Mouse (Mus musculus): ENCODE results near the gene Atrn.
A peak's percentile ranks its signal among the peaks of the same experiment; 100 is the strongest.

The Atrn gene

DNA sequence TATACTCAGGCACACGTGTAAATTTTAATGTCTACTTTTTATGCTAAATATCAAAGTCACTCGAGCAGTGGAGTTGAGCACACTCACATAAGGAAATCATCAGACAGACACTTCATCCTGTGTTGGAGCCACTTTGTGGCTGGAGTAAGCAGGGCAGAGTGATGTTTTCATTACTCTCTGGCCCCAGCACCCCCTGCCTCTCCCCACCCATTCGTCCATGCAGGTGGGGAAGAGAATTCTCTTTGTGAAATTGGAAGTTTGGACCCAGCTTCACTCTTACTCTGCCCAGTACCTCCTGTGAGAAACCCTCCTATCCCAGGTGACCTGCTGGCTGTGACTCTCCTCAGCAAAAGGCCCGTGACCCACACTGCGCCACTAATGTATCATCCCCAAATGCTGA lies 132.4 kb downstream of the Atrn start:
- DNase-seq (ENCODE audit: low read depth, low spot score), result no peak

DNA sequence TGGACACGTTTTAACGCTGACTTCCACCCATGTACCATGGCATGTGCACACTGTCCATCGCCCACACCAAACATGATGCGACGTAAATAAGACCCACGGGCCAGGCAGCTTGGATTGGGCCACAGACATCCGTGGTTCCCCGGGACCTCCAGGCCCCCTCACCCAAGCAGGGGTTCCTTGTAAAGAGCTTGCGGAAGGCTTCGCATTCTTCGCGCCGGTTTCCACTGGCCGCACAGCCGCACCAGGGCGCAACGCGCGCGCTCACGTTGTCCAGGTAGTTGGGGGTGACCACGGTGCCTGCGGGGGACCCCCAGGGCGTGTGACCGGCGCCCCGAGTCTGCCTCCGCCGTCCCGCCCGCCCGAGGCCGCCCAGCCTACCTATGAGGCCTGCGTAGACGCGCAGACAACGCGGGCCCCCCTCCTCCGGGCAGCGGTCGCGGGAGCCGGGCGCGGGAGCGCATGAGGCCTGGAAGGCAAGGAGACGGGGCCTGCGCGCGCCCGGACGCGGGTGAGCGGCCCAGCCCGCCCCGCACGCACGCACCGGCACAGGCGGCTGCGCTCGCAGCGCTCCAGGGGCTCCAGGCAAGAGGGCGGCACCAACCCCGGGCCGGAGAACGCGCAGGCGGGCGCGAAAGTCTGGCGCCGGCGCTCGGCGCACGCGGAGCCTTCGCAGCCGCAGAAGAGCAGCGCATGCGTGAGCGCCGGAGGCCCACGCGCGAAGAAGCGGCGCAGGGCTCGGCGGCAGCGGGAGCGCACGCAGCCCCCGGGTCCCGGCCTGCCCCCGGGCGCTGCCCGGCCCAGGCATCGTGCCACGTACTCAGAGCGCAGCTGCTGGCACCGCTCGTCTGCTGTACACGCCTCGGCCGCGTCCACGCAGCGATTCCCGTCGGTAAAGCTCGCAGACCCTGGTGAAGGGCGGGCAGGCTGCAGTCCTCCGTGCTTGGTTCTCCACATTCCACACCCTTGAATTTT lies 134.8 kb downstream of the Atrn start:
- DNase-seq (ENCODE audit: low read depth, low spot score), result no peak

DNA sequence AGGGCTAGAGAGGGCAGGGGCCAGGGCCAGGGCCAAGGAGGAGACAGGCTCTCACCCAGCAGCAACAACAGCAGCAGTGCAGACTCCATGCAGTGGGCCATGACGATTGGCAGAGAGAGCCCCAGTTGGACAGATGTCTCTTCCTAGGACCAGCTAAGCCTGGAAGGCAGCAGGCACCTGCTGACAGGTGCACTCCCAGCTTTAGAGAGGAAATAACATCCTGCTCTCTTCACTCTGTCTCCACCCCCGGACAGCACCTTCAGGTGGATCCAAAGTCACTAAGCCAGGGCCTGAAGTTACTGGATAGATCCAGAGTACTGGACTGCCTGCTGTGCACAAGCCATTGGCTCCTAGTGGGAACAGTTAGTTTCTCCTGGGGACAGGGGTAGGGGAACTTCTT lies 136.7 kb downstream of the Atrn start, which contains the start of gene Gfra4:
Gfra4 (minus strand) TSS at position 101 of the 400 bp plus-strand sequence.
- DNase-seq (ENCODE audit: low read depth, low spot score), result no peak

DNA sequence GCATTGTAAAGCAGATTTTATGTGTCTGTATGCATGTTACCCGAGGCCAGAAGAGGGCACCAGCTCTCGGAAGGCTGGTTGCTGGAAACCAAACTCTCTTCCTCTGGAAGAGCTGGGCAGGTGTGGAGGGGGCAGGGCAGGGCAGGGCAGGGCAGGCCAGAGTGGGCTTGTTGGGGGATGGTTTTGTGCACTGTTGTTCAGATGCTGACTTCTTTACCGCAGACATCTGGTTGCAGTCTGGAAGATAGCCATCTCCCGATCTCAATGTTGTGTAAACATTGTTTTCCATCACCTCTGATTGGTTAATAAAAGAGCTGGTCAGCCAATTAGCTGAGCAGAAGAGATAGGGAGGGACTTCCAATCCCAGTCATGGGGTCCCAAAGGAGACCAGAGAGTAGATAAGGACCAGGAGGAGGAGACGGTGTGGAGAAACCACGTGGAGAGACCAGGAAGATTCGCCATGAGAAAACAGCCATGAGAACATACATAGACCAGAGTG lies 138.1 kb downstream of the Atrn start:
- no peak for DNase-seq (ENCODE audit: low read depth, low spot score)

DNA sequence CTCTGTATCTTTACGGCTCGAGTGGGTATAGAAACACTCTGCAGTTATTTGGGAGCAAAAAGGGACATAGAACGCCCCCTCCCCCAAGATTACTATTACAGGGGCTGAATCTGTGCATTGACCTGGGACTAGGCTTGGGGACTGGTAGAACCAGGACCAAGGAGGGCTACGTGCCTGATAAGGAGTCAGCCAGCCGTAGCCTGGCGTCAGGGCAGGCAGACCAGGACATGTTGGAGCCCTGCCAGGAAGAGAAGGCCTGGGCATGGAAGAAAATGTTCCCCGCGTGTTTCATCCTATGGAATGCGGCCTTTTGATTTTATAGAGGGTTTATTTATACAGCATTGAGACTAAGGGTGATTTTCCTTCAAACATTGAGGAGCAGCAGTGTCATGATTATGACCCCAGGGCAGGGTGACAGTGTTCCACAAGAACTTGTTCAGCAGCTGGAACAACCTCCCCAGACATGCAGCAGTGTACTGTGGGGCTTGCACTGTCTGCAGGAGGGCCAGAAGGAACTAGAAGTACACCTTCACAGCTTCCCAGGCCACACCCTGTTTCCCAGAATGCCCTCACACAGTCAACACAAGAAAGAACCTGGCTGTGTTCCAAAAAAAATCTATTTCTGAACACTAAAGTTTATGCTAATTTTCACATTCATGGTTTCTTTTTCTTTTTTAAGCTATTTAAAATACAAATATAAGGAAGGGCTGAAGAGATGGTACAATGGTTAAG lies 138.9 kb downstream of the Atrn start:
- no peak for DNase-seq (ENCODE audit: low read depth, low spot score)

DNA sequence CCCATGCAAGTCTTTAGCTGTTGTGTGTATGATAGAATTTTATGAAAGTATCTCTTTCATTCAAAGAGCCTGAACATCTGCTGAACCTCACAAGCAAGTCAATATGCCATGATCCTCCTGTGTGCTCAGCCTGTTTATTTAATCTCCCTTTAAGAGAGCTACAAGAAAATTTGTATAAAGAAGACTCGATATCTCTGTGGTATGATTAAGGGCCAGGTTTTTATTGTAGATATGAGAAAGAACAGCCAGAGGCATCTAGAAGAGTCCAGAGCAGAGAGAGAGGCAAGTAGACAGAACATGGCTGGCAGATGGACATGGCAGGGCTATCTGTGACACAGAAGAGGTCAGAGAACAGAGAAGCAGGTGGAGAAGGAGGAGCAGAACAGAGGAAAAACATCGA lies 139.7 kb downstream of the Atrn start:
- no peak for DNase-seq (ENCODE audit: low read depth, low spot score)

DNA sequence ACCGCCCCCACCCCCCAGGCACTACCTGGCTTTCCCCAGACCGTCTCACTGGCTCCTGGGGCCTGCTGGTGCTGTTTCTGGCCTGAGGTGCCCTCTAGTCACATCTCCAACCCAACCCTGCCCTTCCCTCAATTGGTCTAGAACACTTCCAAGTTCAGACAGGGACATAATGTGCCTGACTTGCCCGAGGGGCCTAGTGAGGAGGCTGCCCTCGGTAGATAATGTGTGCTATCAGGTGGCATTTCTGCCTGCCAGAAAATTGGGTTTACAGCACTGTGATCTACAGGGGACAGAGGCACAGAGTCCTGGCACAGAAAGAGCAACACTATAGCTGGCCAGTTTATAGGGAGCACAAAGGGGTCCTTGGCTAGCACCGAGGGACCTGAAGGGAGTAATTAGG lies 145.7 kb downstream of the Atrn start:
- no peak for DNase-seq (ENCODE audit: low read depth, low spot score)

DNA sequence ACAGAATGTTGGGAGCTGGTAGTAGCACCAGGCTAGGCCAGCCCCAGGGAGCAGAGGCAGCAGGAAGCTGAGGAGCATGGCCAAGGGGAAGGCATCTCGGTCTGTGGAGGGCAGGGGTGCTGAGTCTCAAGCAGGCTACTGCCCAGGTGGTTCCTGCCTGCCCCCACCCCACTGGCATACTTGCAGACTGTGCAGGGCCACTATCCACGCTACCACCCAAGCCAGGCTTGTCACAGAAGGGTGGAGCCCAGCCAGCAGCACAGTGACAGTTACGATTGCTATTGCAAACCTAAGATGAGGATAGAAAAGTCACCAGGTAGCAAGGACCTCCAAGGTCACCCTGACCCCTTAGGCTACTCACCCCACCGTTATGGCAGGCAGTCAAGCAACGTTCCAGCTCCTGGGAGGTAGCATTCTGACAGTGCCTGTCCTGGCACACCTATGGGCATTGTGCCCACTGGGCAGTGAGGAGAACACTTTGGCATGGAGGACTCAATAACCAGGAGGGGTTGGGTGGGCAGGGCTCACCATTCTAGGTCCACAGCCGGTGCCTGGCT lies 146.6 kb downstream of the Atrn start:
- no peak for DNase-seq (ENCODE audit: low read depth, low spot score)

DNA sequence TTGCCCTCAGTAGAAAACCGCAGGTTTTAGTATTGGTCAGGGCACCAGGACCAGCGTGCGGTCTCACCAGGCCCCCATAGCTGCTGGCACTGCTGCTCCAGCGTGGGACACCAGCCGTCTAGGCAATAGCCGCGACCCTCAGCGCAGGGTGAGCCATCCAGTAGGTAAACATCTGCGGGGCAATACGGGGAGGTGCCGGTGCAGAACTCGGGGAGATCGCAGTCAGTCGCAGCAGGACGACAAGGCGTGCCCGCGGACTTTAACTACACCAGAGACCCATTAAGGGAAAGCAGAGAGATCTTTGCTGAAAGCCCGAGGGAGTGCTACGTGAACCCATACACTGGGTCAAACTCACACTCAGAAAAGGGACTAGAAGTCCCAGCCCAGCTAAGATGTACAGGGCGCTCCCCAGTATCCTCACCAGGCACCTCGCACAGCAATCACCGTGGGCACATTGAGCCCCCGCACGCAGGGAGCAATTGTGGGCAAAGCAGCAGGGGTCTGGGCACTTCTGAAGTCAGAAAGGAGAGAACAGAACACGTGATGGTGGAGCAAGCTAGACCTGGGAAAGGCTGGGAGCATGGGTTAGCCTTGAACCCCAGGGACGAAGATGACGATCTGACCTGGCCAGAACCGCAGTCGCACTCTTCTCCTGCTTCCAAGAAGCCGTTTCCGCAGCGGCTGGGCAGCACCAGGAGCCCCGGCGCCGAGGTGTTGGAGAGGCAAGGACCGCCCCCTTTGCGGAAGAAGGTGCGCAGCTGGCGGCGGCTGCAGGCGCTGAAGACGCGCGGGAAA lies 147.8 kb downstream of the Atrn start:
- no peak for DNase-seq (ENCODE audit: low read depth, low spot score)

DNA sequence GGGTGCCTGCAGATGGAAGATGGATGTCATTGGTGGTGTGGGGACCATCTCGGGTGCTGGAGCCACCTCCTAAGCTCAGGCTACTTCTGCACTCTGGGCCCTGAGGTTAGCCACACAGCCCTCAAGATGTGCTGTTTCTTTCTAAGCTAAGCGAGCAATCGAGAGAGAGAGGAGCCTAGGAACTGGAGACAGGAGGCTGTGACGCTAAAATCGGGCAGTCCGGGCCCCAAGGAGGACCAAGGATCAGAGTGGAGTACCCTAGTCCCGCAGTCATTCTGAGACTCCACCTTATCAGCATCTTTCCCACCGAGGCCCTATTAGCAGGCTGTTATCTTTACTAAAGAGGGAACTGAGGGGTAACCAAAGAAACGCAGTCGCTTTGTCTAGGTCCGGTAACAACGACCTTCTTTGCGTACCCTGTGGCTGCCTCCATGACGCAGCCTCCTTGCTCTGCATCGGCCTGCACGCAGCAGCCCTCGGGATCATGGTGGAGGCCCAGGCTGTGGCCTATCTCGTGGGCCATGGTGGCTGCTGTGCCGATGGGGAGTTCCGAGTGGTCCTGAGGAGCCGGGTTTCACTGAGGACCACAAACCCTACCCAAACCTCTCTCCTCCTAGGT lies 148.5 kb downstream of the Atrn start:
- no peak for DNase-seq (ENCODE audit: low read depth, low spot score)

DNA sequence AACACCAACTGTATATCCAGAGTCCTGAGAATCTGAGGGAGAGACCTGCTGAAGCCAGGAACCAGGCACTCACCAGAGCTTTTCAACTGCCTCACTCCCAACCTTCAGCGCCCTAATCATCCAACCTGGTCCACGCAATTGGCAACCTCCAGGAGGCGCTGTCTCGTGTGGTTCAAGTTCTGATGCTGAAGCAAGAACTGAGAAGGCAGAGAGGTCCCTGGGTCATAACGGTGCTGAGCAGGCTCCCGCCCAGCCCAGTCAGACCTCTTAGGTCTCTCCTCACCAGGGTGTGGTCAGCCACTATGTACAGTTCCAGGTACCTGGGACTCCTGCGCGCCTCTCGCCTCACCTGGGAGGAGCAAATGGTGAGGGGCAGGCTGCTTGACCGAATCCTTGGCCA lies 149.3 kb downstream of the Atrn start:
- peak; percentile 78 for DNase-seq (ENCODE audit: low read depth, low spot score)

DNA sequence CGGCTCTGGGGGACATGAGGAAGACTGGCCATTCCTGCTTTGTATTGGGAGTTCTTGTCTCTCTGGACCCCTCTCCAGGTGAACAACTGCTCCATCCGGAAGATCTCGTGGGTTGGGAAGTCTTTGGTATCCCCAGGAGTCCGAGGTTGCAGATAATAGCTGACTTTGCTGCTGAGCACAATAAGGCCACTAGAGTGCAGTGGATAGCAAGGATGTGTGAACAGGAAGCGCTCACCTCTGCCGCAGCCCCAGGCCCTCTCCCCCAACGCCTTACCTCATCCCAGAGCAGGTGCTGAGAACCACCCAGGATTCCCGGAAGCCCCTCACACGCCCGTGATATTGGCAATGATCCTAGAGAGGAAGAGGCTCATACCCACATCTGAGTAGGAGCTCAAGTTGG lies 149.9 kb downstream of the Atrn start:
- DNase-seq (ENCODE audit: low read depth, low spot score), result peak; percentile 55

DNA sequence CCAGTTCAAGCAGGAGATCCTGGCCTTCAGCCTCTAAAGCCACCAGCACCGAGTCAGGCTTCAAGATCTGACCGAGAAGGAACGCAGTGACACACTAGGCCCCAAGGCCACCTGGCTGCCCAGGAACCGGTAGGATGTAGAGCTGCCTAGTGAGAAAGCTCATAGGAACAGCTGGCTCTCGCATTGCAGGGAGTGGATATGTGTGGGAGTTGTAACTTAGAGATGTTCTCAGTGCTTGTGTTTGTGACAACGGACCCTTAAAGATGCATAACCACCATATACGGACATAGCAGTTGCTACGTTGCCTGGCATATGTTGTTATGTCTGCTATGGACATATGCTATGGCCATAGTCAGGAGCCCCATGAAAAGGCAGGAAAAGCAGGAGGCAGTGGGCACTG lies 152.4 kb downstream of the Atrn start:
- no peak for DNase-seq (ENCODE audit: low read depth, low spot score)

DNA sequence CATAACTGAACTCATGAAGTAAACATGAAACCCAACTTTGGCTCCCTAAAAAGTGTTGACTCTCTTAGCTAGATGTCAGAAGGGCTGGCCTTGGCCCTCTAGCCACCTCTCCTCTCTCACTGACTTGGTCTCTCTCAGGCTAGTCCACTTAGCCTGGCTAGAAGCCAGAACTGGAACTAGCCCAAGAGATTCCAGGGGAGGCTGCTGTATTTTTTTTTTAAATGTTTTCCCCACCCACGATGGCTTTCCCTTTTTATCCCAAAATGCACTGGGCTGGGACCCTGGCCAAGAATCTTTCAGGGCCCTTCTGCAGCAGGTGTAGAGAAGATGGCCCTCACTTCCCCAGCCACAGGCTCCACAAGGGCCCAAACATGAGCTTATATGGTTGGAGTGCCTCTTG lies 153.1 kb downstream of the Atrn start:
- DNase-seq (ENCODE audit: low read depth, low spot score), result no peak

DNA sequence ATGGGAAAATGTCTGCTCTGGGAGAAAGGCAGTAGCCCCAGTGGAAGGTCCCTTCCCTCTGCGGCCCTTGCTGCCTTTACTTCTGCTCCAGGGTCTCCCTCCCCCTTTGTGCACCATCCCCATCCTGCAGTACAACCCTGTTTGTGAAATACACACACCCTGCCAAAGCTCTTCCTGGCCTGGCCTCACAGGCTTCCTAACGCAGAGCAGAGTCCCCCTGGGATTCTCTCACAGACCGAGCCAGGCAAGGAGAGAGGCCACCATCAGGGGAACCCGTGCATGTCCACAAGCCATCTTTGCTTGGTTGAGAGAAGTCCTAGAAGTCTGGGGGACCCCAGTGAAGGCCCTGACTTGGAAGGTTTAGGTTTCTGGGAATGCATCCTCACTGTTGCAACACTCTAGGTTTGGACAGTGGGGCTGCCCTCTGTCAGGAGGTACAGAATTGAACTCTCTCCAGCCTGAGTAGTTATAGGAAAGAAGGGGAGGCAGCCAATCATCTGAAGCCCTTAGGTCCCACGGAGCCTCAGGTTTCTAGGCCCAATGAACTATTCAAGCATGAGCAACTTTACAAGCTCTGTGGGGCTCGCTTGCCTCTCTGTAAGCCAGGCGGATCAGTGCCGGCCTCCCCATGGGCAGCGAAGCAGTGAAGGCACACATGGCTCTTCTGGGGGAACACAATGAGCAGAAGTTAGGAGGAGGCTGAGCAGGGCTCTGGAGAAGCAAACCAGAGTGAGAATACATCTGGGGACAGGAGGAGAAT lies 153.7 kb downstream of the Atrn start:
- no peak for DNase-seq (ENCODE audit: low read depth, low spot score)

DNA sequence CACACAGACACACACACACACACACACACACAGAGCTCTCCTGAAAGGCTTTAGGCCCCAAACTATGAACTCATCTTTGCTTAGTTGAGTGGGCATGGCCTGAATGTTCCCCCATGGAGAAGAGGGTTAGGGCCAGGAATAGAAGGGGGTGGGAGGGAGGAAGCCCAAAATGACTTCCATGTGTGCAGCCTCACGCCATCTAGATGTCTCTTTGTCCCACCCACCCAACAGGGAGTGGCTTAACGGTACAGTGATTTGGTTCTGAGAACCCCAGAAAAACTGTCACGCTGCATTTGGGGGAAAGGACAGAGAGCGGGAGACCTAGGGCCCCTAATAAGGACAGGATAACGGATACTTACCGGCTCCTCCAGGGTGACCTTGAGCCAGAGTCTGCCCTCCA lies 154.5 kb downstream of the Atrn start:
- DNase-seq (ENCODE audit: low read depth, low spot score), result no peak

DNA sequence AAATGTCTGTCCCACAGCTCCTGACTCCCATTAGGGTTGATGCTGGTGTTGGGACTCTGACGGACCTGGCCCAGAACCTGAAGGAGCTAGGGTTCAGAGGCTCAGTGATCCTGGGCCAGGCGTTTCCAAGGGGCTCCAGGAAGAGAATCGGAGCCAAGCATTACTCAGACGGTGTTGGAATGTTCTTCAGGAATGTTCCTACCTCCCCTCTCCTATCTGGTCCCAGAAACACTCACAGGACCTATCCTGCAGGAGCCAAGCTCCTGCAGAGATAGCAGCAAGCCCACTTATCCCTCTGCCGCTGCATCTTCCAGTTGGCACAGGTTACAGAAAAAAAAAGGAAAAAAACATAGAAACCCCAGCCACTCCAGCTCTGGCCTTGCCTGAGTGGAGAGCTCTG lies 155.3 kb downstream of the Atrn start:
- DNase-seq (ENCODE audit: low read depth, low spot score), result no peak

DNA sequence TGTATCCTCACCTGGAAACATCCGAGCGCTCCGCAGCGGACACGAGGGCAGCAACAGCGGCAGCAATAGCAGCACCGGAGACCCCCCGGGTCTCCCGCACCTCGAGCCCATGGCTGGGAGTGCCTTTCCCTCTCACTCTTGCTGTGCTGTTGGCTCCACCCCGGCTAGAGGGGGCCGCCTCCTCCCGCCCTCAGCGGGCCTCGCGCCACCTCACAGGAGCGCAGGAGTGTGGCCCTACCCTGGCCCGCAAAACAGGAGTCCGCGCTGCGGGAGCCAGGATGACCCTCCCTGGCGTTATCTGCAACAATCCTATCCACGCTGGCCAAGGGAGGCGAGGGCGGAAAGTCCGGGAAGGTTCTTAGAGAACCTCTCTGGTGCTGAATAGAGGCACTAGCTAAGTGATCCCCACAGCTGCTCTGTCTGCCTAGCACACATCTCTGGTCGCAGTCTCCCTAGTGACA lies 157.1 kb downstream of the Atrn start, which contains the start of gene Adam33:
Adam33 (minus strand) TSS at position 411 of the 461 bp plus-strand sequence.
- DNase-seq (ENCODE audit: low read depth, low spot score), result no peak

DNA sequence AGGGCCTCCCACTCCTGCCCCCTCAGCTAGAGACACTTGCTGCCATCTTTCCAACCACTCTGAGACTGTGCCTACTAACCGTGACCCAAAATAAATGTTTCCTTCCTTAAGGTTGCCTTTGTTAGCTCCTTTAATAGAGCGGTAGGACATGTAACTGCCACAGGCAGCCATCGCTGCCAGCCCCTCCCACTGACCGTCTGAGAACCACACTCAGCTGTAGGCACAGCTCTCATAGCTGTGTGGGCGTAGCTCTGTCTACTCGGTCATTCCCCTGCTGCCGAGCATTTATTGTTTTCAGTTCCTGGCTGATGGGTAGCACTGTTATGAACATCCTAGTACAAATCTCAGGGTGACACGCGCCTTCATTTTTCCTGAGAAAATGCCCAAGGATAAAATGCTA lies 160.0 kb downstream of the Atrn start:
- DNase-seq (ENCODE audit: low read depth, low spot score), result no peak

DNA sequence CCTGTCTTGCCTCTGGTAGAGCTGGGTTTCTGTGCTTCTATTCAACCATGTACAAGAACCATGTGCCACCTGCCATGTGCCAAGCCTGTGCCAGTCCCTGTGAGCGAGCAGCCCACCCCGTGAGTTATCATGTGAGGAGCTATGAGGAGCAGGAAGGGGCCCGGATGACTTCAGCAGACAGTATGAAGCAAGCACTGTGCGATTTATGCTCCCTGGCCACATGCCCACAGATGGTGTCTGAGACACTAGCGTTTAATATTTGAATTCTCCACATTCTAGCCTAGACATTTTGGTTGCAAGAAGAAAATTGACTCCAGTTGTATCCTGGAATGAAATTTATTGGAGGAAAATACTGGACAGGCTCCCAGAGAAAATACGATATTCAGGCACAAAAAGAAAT lies 161.2 kb downstream of the Atrn start:
- DNase-seq (ENCODE audit: low read depth, low spot score), result no peak

All from forelimb bud, embryonic 11.5 days (tissue).